Mouse (Mus musculus) cerebellum, adult 9-10 months (tissue): ENCODE measurements around the gene Ddias.
"Not testable (repeated sequence)": the region's sequence is repeated elsewhere in the genome, so short reads cannot be mapped to it uniquely, and the experiment has no call there.

Experiments
- DNase-seq: peaks from one replicate; pipeline ENCODE4 v3.0.0; 2022

Ddias gene

DNA sequence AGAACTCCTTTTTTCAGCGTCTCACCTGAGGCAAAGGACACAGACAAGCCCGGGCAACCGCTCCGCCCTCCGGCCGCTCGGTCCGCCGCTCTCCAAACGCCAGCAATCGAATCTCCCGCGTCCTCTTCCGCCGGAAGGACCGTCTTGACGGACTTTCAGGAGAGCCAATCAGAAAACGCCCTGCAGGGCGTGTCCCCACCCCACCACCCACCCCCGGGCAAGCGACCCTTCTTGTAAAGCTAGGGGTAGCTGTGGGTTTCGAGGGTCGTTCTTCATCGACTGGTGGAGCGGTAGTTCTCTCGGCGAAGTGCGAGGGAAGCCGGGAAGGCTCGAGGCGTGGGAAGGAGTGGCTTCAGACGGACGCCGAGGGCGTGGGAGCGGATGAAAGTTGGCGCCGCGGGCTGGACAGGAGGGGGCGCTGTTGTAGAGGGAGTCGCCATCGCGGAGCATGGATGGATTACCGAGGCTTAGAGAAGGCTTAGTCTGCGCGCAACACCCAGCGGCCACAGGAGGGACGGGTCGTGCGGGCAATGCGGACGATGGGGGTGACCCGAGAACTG lies at the start of gene Ddias, which contains the start of gene Prcp:
Ddias (minus strand) TSS at position 132 of the 560 bp plus-strand sequence.
Prcp (plus strand) TSS at position 355 of the 560 bp plus-strand sequence.
- DNase-seq, result peak; percentile 92

DNA sequence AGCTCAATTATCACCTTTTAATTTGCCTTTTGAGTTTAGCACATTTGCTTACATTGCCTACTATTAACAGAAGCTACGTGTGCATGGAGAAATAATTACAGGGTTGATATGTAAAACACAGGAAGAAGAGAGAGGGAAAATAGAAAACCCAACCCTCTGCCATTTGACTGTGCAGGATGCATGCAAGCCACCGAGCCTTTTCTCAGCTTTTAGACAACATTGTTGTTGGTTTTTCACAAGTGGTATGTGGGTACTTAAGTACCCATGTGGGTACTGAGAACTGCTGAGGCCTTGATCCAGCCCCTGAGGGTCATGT lies 46.8 kb upstream of the Ddias start:
- no peak for DNase-seq

DNA sequence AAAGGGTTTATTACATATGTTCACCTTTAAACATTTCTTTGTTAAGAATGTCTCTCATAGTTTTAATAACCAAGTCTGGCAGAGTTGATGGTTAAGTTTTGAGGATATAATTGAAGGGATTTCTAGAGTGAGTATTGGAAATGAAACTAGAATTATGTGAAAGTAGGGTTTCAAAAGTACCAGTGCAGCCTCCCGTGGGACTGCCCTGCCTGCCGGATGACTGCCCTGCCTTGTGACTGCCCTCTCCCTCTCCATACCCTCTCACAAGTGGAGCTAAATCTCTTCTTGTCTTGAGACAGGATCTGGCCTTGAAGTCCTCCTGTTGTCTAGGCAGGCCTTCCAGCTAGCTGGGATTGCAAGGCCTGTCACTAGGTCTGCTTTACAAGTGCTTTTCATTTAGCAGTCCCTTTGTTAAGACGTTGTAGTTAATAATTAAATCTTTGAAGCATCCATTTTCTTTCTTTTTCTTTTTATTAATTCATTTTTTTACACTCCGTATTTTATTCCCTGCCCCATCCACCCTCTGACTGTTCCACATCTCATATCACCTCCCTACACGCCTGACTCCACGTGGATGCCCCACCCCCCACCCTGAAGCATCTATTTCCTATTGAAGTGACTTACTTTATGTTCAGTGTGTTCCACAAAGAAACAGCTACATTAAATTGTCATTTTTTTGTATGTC lies 46.3 kb upstream of the Ddias start:
- no peak for DNase-seq

DNA sequence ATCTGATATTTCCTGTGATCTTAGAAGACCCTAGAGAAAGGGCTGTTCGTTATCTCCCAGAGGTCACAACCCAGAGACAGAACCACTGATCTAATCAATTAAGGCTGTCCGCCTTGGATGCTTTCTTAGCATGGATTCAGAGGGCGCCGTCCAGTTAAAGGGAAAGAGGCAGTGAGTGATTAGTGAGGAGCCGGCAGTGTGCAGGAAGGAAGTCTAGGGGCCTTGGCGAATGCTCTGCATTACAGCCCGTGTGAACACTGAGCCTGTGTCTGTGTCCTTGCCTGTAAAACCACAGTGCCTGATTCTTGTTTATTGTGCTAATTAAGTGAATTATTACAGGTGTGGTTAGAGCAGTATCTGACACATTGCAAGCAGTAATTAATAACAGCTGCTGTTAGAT lies 30.2 kb upstream of the Ddias start:
- not testable (repeated sequence) for DNase-seq

DNA sequence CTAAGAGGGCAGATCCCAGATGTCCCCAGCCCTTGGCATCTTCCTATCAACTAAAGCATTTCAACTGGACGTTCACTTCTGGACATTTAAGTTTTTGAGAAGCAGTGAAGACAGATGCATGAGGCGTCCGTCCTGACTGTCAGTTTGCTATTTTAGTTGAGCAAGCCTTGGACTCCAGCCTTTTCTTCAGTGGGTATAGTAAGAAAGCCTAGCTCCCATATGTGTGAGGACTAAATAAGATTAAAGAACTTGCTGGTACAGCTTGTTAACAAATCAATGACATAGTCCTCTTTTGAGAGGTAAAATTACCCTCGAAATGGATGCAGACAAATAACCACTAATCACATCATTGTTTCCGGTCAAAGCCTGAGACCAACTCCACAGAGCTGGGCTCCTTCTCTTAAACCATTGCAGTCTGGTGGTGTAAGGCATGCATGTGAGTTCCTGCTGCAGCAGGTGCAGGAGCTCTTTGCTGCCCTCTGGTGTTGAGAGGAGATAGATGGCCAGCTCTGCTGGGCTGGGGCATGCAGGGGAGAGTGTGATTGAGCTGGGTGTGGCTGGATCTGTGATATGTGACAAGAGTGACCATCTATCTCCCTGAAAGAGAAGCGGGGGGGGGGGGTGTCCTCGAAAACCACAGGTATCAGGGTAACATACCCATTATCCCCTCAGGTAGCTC lies 29.5 kb upstream of the Ddias start:
- DNase-seq, result peak; percentile 72

DNA sequence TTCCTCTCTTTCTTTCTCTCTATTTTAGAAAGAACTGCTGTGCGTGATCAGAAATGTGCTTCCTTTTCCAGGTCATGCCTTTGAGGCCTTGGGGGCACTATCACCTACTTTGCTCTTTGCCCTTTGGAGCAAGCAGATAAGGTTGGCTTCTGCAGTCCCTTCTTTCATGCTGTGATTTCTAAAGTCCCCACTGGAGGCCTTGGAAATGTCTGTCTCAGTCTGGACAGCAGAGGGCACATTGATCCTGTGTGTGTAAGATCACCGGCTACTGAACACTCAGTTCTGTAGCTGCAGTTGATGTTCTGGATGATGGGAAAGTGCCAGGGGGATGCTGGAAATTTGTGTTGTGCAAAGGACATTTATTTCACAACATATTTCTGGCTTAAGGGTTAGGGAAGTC lies 23.0 kb upstream of the Ddias start:
- no peak for DNase-seq

DNA sequence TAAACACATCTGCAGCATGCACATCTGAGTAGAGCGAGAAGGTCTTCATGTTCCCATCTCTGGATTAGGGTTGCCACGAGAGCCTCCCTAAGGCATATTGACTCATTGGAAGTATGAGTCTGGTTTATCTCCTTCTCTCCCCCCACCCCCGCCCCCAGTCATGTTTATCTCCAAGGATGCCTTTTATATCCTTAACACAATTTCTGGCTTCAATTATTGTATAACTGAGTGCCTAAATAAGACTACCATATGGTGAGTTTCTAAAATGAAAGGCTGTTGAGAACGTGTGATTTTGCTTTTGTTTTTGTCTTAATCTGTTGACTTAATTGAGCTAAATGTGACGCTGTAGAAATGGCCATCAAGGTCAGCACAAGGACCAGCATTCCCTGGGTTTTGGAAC lies 22.0 kb upstream of the Ddias start:
- no peak for DNase-seq

DNA sequence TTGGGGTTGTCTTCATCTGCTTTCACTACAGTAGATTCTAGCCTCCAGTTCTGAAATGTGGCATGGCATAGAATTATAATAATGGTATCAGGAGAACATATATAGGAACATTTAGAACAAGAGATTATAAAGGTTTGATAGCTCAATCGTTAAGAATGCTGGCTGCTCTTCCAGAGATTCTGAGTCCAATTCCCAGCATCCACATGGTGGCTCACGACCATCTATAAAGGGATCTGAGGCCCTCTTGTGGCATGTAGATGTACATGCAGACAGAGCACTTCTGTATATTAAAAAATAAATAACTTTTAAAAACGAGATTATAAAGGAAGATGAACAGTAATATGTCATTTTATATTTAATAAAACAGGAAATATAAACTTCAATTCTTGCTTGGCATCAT lies 19.4 kb upstream of the Ddias start:
- no peak for DNase-seq

DNA sequence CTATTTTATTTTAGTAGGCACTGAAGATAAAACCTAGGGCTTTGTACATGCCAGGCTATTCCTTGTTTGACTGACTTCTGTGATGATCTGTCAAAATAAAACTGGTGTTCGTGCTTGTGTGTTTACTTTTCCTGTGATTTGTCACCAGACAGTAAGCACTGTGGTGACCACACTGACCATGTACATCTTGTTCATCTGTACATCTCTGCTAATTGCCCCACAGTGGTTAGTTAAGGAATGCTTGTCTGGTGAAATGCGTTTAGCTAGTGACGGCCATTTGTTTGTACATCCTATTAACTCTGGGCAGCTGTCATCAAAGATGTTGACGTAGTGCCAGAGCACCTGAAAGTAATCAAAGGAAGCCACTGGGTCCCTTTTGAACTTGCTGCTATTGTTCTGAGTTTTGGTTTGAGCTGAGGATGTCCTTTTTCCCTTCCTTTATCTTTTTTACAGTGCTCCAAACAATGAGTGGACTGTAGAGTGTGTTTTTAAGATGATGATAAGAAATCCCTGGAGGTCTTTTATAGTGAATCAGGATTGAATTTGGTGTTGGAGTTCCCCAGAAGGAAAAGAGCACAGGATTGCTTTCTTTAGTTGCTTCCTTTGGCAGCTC lies 16.7 kb upstream of the Ddias start:
- DNase-seq, result no peak

DNA sequence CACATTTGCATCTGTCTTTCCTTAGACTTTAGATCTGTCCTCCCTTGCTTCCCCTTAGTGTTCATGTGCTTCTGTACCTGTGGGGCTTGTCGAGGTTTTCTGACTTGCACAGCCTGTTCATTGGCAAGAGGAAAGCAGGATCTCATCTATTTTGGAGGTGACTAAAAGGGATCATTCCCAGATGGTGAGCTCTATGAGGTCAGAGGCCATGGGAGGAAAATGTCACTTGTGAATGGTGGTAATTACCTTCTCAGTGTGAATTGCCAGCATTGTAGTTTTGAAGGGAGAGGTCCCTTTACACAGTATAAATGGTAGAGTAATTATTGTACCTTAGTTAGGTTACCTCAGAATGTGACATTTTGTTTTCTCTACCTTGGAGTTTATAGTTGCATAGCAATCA lies 16.2 kb upstream of the Ddias start:
- no peak for DNase-seq

DNA sequence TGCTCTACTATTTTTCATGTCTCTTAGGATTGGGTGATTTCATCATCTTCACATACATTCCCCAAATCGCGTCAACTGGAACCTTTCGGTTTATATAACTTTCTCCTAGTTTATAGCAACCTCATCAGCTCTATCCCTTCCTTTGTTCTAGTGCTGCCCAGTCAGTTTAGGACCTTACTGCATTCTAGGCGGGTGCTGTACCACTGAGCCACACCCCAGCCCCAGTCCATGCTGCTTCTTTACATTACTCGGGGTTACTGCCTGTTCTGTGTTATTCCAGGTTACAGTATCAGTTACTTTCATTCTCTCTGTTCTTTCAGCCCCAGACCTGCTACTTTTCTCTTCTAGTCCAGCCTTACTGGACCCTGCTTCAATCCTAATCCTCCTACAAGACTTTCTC lies 13.2 kb upstream of the Ddias start:
- DNase-seq, result no peak

DNA sequence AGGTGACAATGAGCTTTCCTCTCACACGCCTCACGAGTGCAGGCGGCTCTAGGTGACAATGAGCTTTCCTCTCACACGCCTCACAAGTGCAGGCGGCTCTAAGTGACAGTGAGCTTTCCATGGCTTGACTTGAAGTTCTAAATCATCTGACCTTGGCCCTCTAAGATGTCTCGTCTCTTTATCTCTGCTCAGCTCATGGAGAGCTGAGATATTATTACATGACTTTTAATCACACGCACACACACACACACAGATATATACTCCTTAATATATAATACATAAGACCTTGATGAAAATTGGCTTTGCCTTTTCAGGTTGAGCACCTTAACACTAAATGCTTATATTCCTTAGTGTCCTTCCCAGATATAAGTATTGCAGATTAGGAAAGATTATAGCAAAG lies 12.8 kb upstream of the Ddias start:
- DNase-seq, result no peak

DNA sequence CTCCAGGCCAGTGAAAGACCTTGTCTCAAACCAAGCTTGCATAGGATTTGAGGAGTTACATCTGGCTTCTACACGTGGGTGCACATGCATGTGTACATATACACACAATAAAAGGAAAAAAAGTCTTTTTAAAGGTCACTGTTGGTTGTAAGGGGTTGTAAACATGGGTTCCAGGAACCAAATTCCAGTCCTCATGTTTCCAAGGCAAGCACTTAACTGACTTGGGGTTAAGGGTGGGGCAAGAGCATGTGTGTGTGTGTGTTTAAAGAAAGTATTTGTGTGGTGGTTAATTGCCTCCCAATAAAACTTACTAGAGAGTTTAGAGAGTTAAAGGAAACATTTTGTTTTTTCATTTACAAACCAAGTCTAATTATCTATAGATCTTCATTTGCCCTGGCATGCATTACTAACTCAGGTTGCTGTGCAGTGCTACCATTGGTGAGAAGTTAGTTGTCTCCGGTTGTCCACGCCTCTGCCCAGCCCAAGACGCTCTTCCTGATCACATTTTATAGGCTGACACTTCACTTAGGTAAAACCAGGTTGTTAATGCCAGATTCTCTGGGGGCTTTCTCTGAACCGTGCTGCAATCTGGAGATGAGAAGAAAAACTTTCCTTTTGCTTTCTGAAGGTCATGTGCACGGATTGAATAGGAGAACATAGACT lies 11.1 kb upstream of the Ddias start:
- DNase-seq, result no peak

DNA sequence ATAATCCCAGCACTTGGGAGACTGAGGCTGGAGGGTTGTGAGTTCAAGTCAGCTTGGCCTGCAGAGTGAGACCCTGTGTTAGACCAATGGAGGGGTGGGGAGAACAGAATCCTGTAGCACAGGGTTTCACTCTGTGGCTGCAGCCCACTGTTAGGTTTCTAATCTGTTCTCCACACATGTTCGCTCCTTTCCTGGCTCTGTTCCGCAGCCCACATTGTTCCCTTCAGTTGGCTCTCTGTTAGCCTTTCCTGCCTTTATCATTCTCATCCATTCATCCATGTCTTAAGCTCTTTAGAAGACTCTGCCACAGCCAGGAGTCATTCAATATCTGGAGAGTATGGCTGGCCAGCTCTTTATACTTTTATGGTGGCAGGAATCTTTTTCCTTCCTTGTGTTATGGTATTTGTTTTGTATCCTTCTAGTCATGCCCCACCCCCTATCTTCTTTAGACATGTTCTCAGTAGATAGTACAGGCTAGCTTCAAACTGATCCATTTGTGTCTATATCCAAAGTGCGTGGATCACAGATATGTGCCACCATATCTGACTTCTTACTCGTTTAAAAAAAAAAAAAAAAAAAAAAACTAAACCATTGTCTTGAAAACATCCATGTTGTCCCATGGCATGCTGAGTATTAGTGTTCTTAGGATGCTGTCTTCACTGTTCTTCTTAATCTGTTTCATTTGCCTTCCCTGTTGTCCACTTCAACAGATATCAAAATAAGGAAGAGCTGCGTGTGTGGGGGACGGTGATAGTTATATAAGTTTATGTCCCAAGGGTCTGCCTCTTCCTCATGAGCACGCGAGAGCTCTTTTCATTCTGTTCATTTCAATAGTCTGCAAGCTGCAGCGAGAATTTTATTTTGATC lies 10.0 kb upstream of the Ddias start:
- no peak for DNase-seq

DNA sequence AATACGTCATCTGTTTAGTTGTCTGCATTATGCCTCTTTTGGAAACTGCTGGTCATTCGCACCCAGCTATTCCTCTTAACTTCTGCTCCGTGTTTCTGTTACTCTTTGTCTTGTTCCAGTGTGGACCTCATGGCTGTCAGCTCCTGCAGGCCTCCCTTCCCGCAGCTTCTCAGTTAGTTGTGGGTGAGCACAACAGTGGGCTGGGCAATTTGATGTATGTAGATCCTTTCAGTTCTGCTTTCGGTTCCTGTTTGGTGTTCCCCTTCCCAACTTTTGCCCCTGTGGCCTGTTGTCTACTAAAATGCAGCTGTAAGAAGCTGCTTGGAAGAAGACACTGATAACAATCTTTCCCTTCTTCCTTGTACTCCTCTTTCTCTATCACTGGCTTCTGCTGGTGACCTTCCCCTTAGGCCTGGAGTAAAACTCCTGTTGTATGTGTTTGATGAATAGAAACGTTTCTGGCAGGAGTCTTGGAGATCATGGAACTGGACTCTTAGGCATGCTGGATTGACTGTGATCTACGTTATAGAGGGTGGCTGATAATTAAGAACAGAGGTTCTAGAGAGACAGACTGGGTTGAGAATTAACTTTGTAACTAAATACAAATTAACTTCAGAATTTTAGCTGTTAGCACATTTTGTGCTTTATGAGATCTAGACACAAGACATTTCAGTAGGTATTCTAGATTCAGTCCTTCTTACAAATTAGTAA lies 4.7 kb upstream of the Ddias start:
- DNase-seq, result no peak

DNA sequence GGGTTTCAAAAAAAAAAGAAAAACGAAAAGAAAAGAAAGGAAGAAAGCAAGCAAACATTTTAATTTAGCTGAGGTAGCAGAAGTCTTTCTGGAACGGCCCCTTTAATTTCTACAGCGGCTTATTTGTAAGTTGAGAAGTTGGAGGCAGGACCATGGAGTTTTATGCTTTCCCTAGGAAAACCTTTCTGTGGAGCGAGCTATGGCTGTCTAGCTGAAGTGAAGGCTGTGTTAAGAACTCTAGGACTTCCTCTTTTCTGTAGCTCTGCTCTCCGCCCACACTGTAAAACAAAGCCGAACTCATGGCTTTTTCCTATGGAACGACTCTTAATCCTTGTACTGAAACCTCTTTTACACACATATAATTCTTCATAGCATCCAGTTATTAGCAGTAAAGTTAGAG lies 2.5 kb upstream of the Ddias start:
- DNase-seq, result no peak

DNA sequence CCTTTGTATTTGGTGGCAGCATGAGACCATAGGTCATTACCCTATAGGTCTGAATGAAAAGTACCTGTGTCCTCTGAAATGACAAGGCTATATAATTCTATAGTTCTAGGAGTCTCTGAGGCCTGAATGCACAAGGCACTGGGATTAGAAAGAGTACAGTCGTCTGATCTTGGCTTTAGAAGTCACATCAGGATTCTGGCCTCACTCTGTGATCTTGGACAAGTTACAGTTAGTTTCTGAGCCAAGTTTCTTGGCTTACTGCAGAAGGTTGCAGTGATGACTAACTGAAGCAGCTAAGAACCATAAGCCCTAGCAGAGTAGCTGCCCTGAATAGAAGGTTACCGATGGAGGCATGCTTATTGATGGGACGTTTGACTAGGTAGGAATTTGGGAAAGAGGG lies 2.0 kb upstream of the Ddias start:
- DNase-seq, result peak; percentile 41

DNA sequence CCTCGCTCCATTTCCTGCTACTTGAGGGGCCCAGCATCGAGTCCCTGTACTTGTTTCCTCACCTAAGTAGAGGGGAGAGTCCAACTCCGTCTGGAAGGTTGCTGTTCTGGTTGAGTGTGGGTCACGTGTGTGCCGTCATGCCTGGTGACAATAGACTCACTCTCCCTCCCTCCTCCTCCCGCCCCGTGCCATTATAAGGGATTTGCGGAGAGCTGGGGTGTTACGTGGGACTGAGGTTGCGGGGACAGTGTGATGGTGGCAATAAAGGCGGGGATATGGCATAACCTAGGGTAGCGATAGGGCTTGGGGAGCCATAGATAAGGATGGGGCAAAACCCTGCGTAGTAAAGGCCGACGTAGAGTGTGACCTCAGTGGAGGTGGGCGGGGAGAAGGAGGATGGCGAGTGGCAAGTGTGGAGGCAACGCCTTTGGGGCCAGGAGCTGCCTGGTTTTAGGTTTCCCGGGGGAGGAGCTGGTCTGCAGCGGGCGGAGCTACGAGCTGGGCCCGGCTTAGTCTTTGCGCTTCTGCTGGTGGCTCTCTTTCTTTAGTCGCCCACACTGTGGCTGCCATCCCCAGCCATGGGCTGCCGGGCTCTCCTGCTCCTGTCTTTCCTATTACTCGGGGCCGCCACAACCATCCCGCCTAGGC lies 838 bp upstream of the Ddias start:
- peak; percentile 96 for DNase-seq

DNA sequence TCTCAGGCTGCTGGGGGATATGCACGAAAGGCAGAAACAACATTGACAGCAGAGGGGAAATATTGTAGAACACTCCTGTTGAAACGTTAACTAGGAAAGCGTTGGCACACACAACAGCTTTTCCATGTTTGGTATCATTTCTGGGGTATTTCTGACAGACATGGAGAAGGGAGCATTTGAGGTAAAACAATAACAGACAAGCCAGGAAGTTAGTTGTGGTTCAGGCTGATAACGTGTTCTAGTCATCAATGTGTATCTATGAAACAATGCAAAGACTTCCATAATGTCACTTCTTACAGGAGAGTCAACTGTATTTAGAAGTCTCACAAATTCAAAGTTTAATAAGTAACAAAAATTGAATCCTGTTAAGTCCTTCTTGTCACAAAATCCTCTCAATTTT lies 2.5 kb downstream of the Ddias start:
- no peak for DNase-seq

DNA sequence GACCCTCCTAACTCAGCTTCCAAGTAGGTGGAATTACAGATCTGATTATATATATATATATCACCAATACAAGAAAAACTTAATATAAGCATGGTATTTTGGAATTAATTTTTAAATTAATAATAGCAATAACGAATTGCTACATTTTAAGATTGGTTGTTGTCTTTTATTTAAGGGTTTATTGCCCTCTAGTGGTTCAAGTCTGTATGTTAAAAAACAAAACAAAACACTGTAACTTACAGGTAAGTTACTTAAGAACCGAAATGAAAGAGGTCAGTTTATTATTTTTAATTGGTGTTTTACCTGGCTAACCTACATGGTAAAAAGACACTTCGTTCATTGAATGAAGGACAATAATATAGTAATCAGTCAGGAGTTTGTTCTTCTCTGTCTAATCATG lies 3.9 kb downstream of the Ddias start:
- peak; percentile 46 for DNase-seq

DNA sequence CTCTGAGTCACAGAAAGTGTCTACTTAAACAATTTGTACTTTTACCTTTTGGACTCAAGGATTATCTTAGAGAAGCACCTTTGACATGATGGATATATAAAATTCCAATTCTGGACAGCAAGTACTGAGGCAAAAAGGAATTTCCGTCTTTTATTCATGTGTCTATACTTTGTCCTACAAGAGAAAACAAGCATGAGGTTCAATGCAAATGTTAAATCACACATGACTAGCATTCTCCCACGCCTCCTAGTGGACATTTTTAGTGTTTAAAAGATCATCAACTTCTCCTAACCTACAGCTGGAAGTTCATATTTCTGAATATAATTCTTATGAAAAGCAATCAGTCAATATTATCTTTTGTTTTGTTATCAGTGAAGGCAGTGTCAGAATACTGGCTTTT lies 7.5 kb downstream of the Ddias start:
- DNase-seq, result peak; percentile 62
